Mouse (Mus musculus) Muller cell, postnatal 12 days (primary cell): Measurements from ENCODE around the gene Akr1d1.

Experiments
- DNase-seq: peaks from one replicate; pipeline ENCODE4 v3.0.0-alpha.2; 2015; ENCODE audit errors: inconsistent ontology term

Akr1d1 gene

GRCm38 (mm10) chr6:37617431-37618011, 87.5 kb downstream of the Akr1d1 start:
- DNase-seq: peak; percentile 67
